Comparison of ENCODE assay signal across 8 mouse cellular contexts in genomic region chr19:3292028-3292427, GRCm38 (mm10). TPM values are rescaled to one million over a fixed set of nuclear protein-coding genes. Genes with fewer than 3 reads are reported as not detected.
A peak's percentile ranks its signal among the peaks of the same experiment; 100 is the strongest.
DNase-seq lines count a peak whose midpoint lies in the region; ATAC-seq and TF ChIP-seq lines count a peak whose summit lies in the region.

No protein-coding gene starts in this region.

- ATAC-seq in activated CD4-positive, CD25-positive, alpha-beta regulatory T cell, adult 4 months: peak; percentile 49
- peak; percentile 63; the same call in 1 of the 2 replicates for ATAC-seq in embryonic facial prominence, embryonic 11.5 days (replicated peaks; ENCODE audit: insufficient number of reproducible peaks, low FRiP score, low TSS enrichment, low read depth)
- peak; percentile 75; the same call in 1 of the 2 replicates for ATAC-seq in heart, embryonic 16.5 days (replicated peaks; ENCODE audit: extremely low read depth, insufficient read depth, low FRiP score)
- ATAC-seq in liver, embryonic 16.5 days (ENCODE audit: low read depth): peak; percentile 41; the same call in 1 of the 2 replicates
- peak; percentile 83 for ATAC-seq in neural tube, embryonic 13.5 days (ENCODE audit: low read depth)
- peak; percentile 69 for ATAC-seq in stomach, postnatal 0 days (ENCODE audit: low FRiP score, low TSS enrichment)

- no peaks in the 10 kb centered on the region for H3K9me3 ChIP-seq in embryonic facial prominence, embryonic 11.5 days (replicated peaks; ENCODE audit: control insufficient read depth, low read length)
- no peaks in the 10 kb centered on the region for H3K9me3 ChIP-seq in heart, embryonic 16.5 days (replicated peaks; ENCODE audit: control insufficient read depth, low read length)
- no peaks in the 10 kb centered on the region for H3K9me3 ChIP-seq in liver, embryonic 16.5 days (replicated peaks; ENCODE audit: control insufficient read depth, low read length)
- no peaks in the 10 kb centered on the region for H3K9me3 ChIP-seq in neural tube, embryonic 13.5 days
- H3K9me3 ChIP-seq in stomach, postnatal 0 days (ENCODE audit: control insufficient read depth, low read length): no peaks in the 10 kb centered on the region

- peaks cover 8% of the 10 kb centered on the region for H3K36me3 ChIP-seq in embryonic facial prominence, embryonic 11.5 days (replicated peaks; ENCODE audit: control insufficient read depth, insufficient read depth, low read depth, low read length)
- peaks cover 36% of the 10 kb centered on the region for H3K36me3 ChIP-seq in heart, embryonic 16.5 days (ENCODE audit: control insufficient read depth, insufficient read depth)
- H3K36me3 ChIP-seq in liver, embryonic 16.5 days (ENCODE audit: control insufficient read depth, insufficient read depth): peaks cover 2% of the 10 kb centered on the region; the same call in 1 of the 2 replicates
- peaks cover 57% of the 10 kb centered on the region for H3K36me3 ChIP-seq in neural tube, embryonic 13.5 days
- peaks cover 3% of the 10 kb centered on the region; the same call in 1 of the 2 replicates for H3K36me3 ChIP-seq in stomach, postnatal 0 days (ENCODE audit: control insufficient read depth, insufficient read depth, low read length)

- no peak overlapping the region for H3K27ac ChIP-seq in embryonic facial prominence, embryonic 11.5 days (replicated peaks; ENCODE audit: low read depth, low read length)
- no peak overlapping the region for H3K27ac ChIP-seq in heart, embryonic 16.5 days (ENCODE audit: low read length)
- H3K27ac ChIP-seq in liver, embryonic 16.5 days (ENCODE audit: low read length): no peak overlapping the region
- no peak overlapping the region for H3K27ac ChIP-seq in neural tube, embryonic 13.5 days (replicated peaks)
- no peak overlapping the region for H3K27ac ChIP-seq in stomach, postnatal 0 days (replicated peaks)

- DNase-seq in B cell, adult 2 months: peak; percentile 75 to 77
- peak; percentile 61 for DNase-seq in embryonic facial prominence, embryonic 11.5 days (ENCODE audit: low spot score)
- DNase-seq in kidney, postnatal 10 days: peak; percentile 81
- DNase-seq in stomach, postnatal 0 days (ENCODE audit: low spot score): peak; percentile 65

- TF ChIP-seq CTCF in stomach, postnatal 0 days (IDR thresholded peaks at IDR 0.05; ENCODE audit: low read depth): peak; percentile 85

- no peak overlapping the region for H3K4me2 ChIP-seq in embryonic facial prominence, embryonic 11.5 days (ENCODE audit: low read depth, low read length)
- H3K4me2 ChIP-seq in heart, embryonic 16.5 days (ENCODE audit: low read depth, low read length): no peak overlapping the region
- H3K4me2 ChIP-seq in liver, embryonic 16.5 days (ENCODE audit: low read depth, low read length): no peak overlapping the region
- H3K4me2 ChIP-seq in neural tube, embryonic 13.5 days: no peak overlapping the region
- H3K4me2 ChIP-seq in stomach, postnatal 0 days (replicated peaks; ENCODE audit: low read depth): no peak overlapping the region

- no peak for TF ChIP-seq EP300 in stomach, postnatal 0 days (optimal IDR thresholded peaks at IDR 0.05)

- no peaks in the 10 kb centered on the region for H3K27me3 ChIP-seq in embryonic facial prominence, embryonic 11.5 days (ENCODE audit: control insufficient read depth, insufficient read depth, low read length)
- no peaks in the 10 kb centered on the region for H3K27me3 ChIP-seq in heart, embryonic 16.5 days (ENCODE audit: control insufficient read depth, insufficient read depth, low read length)
- H3K27me3 ChIP-seq in liver, embryonic 16.5 days (ENCODE audit: control insufficient read depth, insufficient read depth, low read depth, low read length): no peaks in the 10 kb centered on the region
- no peaks in the 10 kb centered on the region for H3K27me3 ChIP-seq in neural tube, embryonic 13.5 days
- no peaks in the 10 kb centered on the region for H3K27me3 ChIP-seq in stomach, postnatal 0 days (ENCODE audit: control insufficient read depth, insufficient read depth, low read length)

- no peak overlapping the region for H3K9ac ChIP-seq in embryonic facial prominence, embryonic 11.5 days (replicated peaks; ENCODE audit: low read length)
- no peak overlapping the region for H3K9ac ChIP-seq in heart, embryonic 16.5 days (ENCODE audit: low read length)
- H3K9ac ChIP-seq in liver, embryonic 16.5 days (ENCODE audit: low read depth, low read length): no peak overlapping the region
- H3K9ac ChIP-seq in neural tube, embryonic 13.5 days: no peak overlapping the region
- H3K9ac ChIP-seq in stomach, postnatal 0 days (ENCODE audit: low read length): no peak overlapping the region

- no peaks in the 10 kb centered on the region for H3K4me1 ChIP-seq in embryonic facial prominence, embryonic 11.5 days (ENCODE audit: control insufficient read depth, insufficient read depth, low read length)
- H3K4me1 ChIP-seq in heart, embryonic 16.5 days (ENCODE audit: control insufficient read depth, insufficient read depth, low read length): no peaks in the 10 kb centered on the region
- no peaks in the 10 kb centered on the region for H3K4me1 ChIP-seq in liver, embryonic 16.5 days (ENCODE audit: control insufficient read depth, low read depth, low read length)
- H3K4me1 ChIP-seq in neural tube, embryonic 13.5 days (replicated peaks): no peaks in the 10 kb centered on the region
- no peaks in the 10 kb centered on the region for H3K4me1 ChIP-seq in stomach, postnatal 0 days (replicated peaks; ENCODE audit: control insufficient read depth, insufficient read depth)

- no peak overlapping the region for H3K4me3 ChIP-seq in embryonic facial prominence, embryonic 11.5 days (ENCODE audit: low read depth, low read length)
- H3K4me3 ChIP-seq in heart, embryonic 16.5 days (ENCODE audit: low read length): no peak overlapping the region
- no peak overlapping the region for H3K4me3 ChIP-seq in liver, embryonic 16.5 days (ENCODE audit: low read depth, low read length)
- no peak overlapping the region for H3K4me3 ChIP-seq in neural tube, embryonic 13.5 days
- no peak overlapping the region for H3K4me3 ChIP-seq in stomach, postnatal 0 days (ENCODE audit: low read depth, low read length)

- 85% methylated on average over 2 of the region's 2 CpGs for WGBS in embryonic facial prominence, embryonic 11.5 days
- 62% methylated on average over 2 of the region's 2 CpGs for WGBS in heart, embryonic 16.5 days
- 85% methylated on average over 2 of the region's 2 CpGs for WGBS in liver, embryonic 16.5 days (ENCODE audit: insufficient replicate concordance)
- 82% methylated on average over 2 of the region's 2 CpGs for WGBS in neural tube, embryonic 13.5 days
- WGBS in stomach, postnatal 0 days: 68% methylated on average over 2 of the region's 2 CpGs

RNA-seq across cellular contexts. Expression of gene Ighmbp2, which starts 9.2 kb away (rescaled TPM):
- 1 to 10 TPM; 3.3 to 4.9 TPM for polyA plus RNA-seq in activated CD4-positive, CD25-positive, alpha-beta regulatory T cell, adult 4 months (2017; shearing (Covaris generic))
- polyA plus RNA-seq in embryonic facial prominence, embryonic 11.5 days (2014; fragmentation: Nextera tagmentation; extraction: Ambion mirVana): 6.0 and 7.6 TPM in 2 replicates
- polyA plus RNA-seq in heart, embryonic 16.5 days (2015; fragmentation: Nextera tagmentation; extraction: Ambion mirVana): 6.0 and 6.2 TPM in 2 replicates
- polyA plus RNA-seq in liver, embryonic 16.5 days (2015; fragmentation: Nextera tagmentation; extraction: Ambion mirVana): 2.5 and 2.6 TPM in 2 replicates
- polyA plus RNA-seq in neural tube, embryonic 13.5 days (2015; fragmentation: Nextera tagmentation; extraction: Ambion mirVana): 9.6 and 10.2 TPM in 2 replicates
- 3.9 and 4.0 TPM in 2 replicates for polyA plus RNA-seq in stomach, postnatal 0 days (2015; fragmentation: Nextera tagmentation; extraction: Ambion mirVana)

RNA-seq across cellular contexts. Expression of gene Mrpl21, which starts 9.3 kb away (rescaled TPM):
- polyA plus RNA-seq in activated CD4-positive, CD25-positive, alpha-beta regulatory T cell, adult 4 months (2017; shearing (Covaris generic)): 100 to 1,000 TPM; 116 to 129 TPM
- polyA plus RNA-seq in embryonic facial prominence, embryonic 11.5 days (2014; fragmentation: Nextera tagmentation; extraction: Ambion mirVana): 144 and 145 TPM in 2 replicates
- polyA plus RNA-seq in heart, embryonic 16.5 days (2015; fragmentation: Nextera tagmentation; extraction: Ambion mirVana): 89.2 and 100 TPM in 2 replicates
- 45.4 and 46.6 TPM in 2 replicates for polyA plus RNA-seq in liver, embryonic 16.5 days (2015; fragmentation: Nextera tagmentation; extraction: Ambion mirVana)
- 105 and 112 TPM in 2 replicates for polyA plus RNA-seq in neural tube, embryonic 13.5 days (2015; fragmentation: Nextera tagmentation; extraction: Ambion mirVana)
- polyA plus RNA-seq in stomach, postnatal 0 days (2015; fragmentation: Nextera tagmentation; extraction: Ambion mirVana): 81.6 and 87.2 TPM in 2 replicates

RNA-seq across cellular contexts. Expression of gene Cpt1a, which starts 30.1 kb away (rescaled TPM):
- 10 to 100 TPM; 18.3 to 18.4 TPM for polyA plus RNA-seq in activated CD4-positive, CD25-positive, alpha-beta regulatory T cell, adult 4 months (2017; shearing (Covaris generic))
- polyA plus RNA-seq in embryonic facial prominence, embryonic 11.5 days (2014; fragmentation: Nextera tagmentation; extraction: Ambion mirVana): 9.5 and 10.0 TPM in 2 replicates
- 34.6 and 37.1 TPM in 2 replicates for polyA plus RNA-seq in heart, embryonic 16.5 days (2015; fragmentation: Nextera tagmentation; extraction: Ambion mirVana)
- 7.6 and 9.5 TPM in 2 replicates for polyA plus RNA-seq in liver, embryonic 16.5 days (2015; fragmentation: Nextera tagmentation; extraction: Ambion mirVana)
- 16.1 and 19.3 TPM in 2 replicates for polyA plus RNA-seq in neural tube, embryonic 13.5 days (2015; fragmentation: Nextera tagmentation; extraction: Ambion mirVana)
- 59.5 and 62.0 TPM in 2 replicates for polyA plus RNA-seq in stomach, postnatal 0 days (2015; fragmentation: Nextera tagmentation; extraction: Ambion mirVana)
